Mouse (Mus musculus) gastrocnemius, postnatal 14 days (tissue): Measurements from ENCODE around the gene Snrnp25. TPM values are rescaled to one million over a fixed set of nuclear protein-coding genes. Genes with fewer than 3 reads are reported as not detected.
A peak's percentile ranks its signal among the peaks of the same experiment; 100 is the strongest.

Source experiments
- DNase-seq: peaks from one replicate; pipeline ENCODE4 v3.0.0; 2021; ENCODE audit warnings: mixed read lengths
- intact Hi-C: fragments of 180-260 bp; cut with DNase I; formaldehyde crosslinking; loops from one replicate; pipeline ENCODE4 v1.15.1; 2025; ENCODE audit warnings: low total_unique reads
- total RNA-seq, 2 experiments: library from RNA; stranded (reverse); gene quantifications; 2 replicates each; pipeline ENCODE4 v1.2.3; 2021

Snrnp25 gene
- total RNA-seq, 2 experiments from 2014 or later: 8.6 to 8.9 TPM

GRCm38 (mm10) chr11:32221225-32221950 lies 16.2 kb downstream of the Snrnp25 start:
- DNase-seq: peak; percentile 75
- intact Hi-C loops: no loop called here

- intact Hi-C loops: no loop called here
These were observed 16.8 kb downstream of the Snrnp25 start, which contains the start of gene Rhbdf1 for GRCm38 (mm10) chr11:32221951-32222409. TSS of gene Rhbdf1 (minus strand) at chr11:32222300.

GRCm38 (mm10) chr11:32222570-32223194 lies 17.5 kb downstream of the Snrnp25 start:
- DNase-seq: no peak
- intact Hi-C loops: no loop called here

More at GRCm38 (mm10) chr11:32221951-32222409, 16.8 kb downstream of the Snrnp25 start, which contains the start of gene Rhbdf1:
- DNase-seq: peak; percentile 77

GRCm38 (mm10) chr11:32223297-32223967 lies 18.2 kb downstream of the Snrnp25 start:
- DNase-seq: no peak
- intact Hi-C loops: no loop called here

- DNase-seq: peak; percentile 89
- intact Hi-C loops: no loop called here
These were observed 19.4 kb downstream of the Snrnp25 start for GRCm38 (mm10) chr11:32224468-32225139.

GRCm38 (mm10) chr11:32225222-32226104 lies 20.2 kb downstream of the Snrnp25 start:
- intact Hi-C loops: no loop called here
- peak; percentile 55 for DNase-seq

GRCm38 (mm10) chr11:32226124-32226871 lies 21.1 kb downstream of the Snrnp25 start, which contains the start of gene Mpg:
TSS of gene Mpg (plus strand) at chr11:32226505.
- intact Hi-C loops: no loop called here
- peak; percentile 90 for DNase-seq

GRCm38 (mm10) chr11:32227041-32227440 lies 21.8 kb downstream of the Snrnp25 start:
- intact Hi-C loops: no loop called here
- no peak for DNase-seq

- intact Hi-C loops: no loop called here
- DNase-seq: no peak
These were observed 22.3 kb downstream of the Snrnp25 start for GRCm38 (mm10) chr11:32227555-32227954.

GRCm38 (mm10) chr11:32228292-32228845 lies 23.2 kb downstream of the Snrnp25 start:
- no peak for DNase-seq
- intact Hi-C loops: no loop called here

GRCm38 (mm10) chr11:32230220-32230619 lies 25.0 kb downstream of the Snrnp25 start:
- DNase-seq: no peak
- intact Hi-C loops: no loop called here

GRCm38 (mm10) chr11:32231125-32231524 lies 25.9 kb downstream of the Snrnp25 start:
- intact Hi-C loops: no loop called here
- DNase-seq: no peak

- DNase-seq: no peak
- intact Hi-C loops: no loop called here
These were observed 27.6 kb downstream of the Snrnp25 start for GRCm38 (mm10) chr11:32232848-32233247.

GRCm38 (mm10) chr11:32233895-32234294 lies 28.7 kb downstream of the Snrnp25 start:
- peak; percentile 44 for DNase-seq
- intact Hi-C loops: no loop called here

GRCm38 (mm10) chr11:32234816-32235485 lies 29.7 kb downstream of the Snrnp25 start:
- intact Hi-C loops: no loop called here
- no peak for DNase-seq

GRCm38 (mm10) chr11:32235646-32236045 lies 30.4 kb downstream of the Snrnp25 start:
- peak; percentile 86 for DNase-seq
- intact Hi-C loops: loop anchor here (2.0 kb wide), 1 partner anchor 17 kb away; no protein-coding TSS in a partner anchor

- no peak for DNase-seq
- intact Hi-C loops: loop anchor here (2.0 kb wide), 1 partner anchor 17 kb away; no protein-coding TSS in a partner anchor
These were observed 30.9 kb downstream of the Snrnp25 start for GRCm38 (mm10) chr11:32236132-32236531.
